In genomic region chr1:189615246-189615645, GRCm38 (mm10) we compare ENCODE assay signal across 18 mouse cellular contexts.
DNase-seq lines count a peak whose midpoint lies in the region; ATAC-seq and TF ChIP-seq lines count a peak whose summit lies in the region.
"Had no signal": no experiment of that assay in that cellular context is flagged by ENCODE, and none has a peak within 500 bp of the region (broad histone marks: within the 10 kb centered on the region; RNA-seq: fewer than 3 reads in every experiment).

No protein-coding gene starts in this region.

- H3K27ac ChIP-seq in olfactory bulb, adult 2 months (ENCODE audit: insufficient read depth, low read depth, low read length), result peak overlapping the region; percentile 77
- H3K27ac ChIP-seq: embryonic facial prominence, embryonic 15.5 days; liver, embryonic 15.5 days; stomach, embryonic 15.5 days had no signal

- ATAC-seq in cerebellum, adult (ENCODE audit: insufficient number of reproducible peaks, low FRiP score, low TSS enrichment), result no peak
- ATAC-seq: midbrain, embryonic 16.5 days had no signal

- 50% methylated on average over 7 of the region's 7 CpGs for WGBS in olfactory bulb, adult 2 months

- TF ChIP-seq POLR2A in olfactory bulb, adult 2 months (IDR thresholded peaks at IDR 0.05; ENCODE audit: insufficient read depth, low read depth, low read length), result no peak

- intact Hi-C loops in left cerebral cortex, postnatal 14 days (cut with DNase I), result no loop called here

- TF ChIP-seq CTCF in olfactory bulb, adult 2 months (IDR thresholded peaks at IDR 0.05; ENCODE audit: insufficient read depth, low read depth, low read length), result no peak

- peaks cover 11% of the 10 kb centered on the region for H3K4me1 ChIP-seq in olfactory bulb, adult 2 months (ENCODE audit: control insufficient read depth, insufficient read depth, low read length)
- H3K4me1 ChIP-seq: embryonic facial prominence, embryonic 15.5 days; liver, embryonic 15.5 days; stomach, embryonic 15.5 days had no signal

- H3K4me3 ChIP-seq in olfactory bulb, adult 2 months (ENCODE audit: insufficient read depth, low read depth, low read length), result no peak overlapping the region
- H3K4me3 ChIP-seq: embryonic facial prominence, embryonic 15.5 days; liver, embryonic 15.5 days; stomach, embryonic 15.5 days had no signal

- peak; percentile 37 to 49 for DNase-seq in left cerebral cortex, adult 18-20 months (ENCODE audit: low spot score in 2 of 2)
- no peak for DNase-seq in left cerebral cortex, postnatal 14 days (ENCODE audit: low spot score in 2 of 2)
- DNase-seq in right cerebral cortex, postnatal 25 days, result peak; percentile 15
- no peak for DNase-seq in right cerebral cortex, postnatal 4 days
- peak; percentile 43 for DNase-seq in adrenal gland, postnatal 25 days
- DNase-seq in embryo, embryonic 10 days (ENCODE audit: low spot score), result no peak
- DNase-seq: cerebellum, adult 11 months; cerebellum, postnatal 10 days; kidney, adult 11 months; layer of hippocampus, postnatal 36 days; lung, postnatal 4 days; thymus, adult 18-20 months had no signal

Comparison
In these comparisons a context has a peak if more than half of its experiments do, and no peak if none do; other contexts are left out.
1. DNase-seq: peak in left cerebral cortex, adult 18-20 months (2 of 2), right cerebral cortex, postnatal 25 days (single experiment) and adrenal gland, postnatal 25 days (single experiment); none in left cerebral cortex, postnatal 14 days (0 of 2), right cerebral cortex, postnatal 4 days (single experiment) and embryo, embryonic 10 days (single experiment).